Mouse (Mus musculus) layer of hippocampus, postnatal 25 days (tissue): Measurements from ENCODE around the gene Stfa3. TPM values are rescaled to one million over a fixed set of nuclear protein-coding genes. Genes with fewer than 3 reads are reported as not detected.

Experiments
- total RNA-seq, 2 experiments: library from RNA; stranded (reverse); gene quantifications; 2 replicates each; pipeline ENCODE4 v1.2.3; 2021

The Stfa3 gene
- total RNA-seq, 2 experiments from 2014 or later, result not detected

Other genes with a start within 250 kb of the Stfa3 start
- not detected for gene Gm5416, start 245.0 kb downstream of the Stfa3 start, total RNA-seq
- not detected for gene 2010005H15Rik, start 233.9 kb downstream of the Stfa3 start, total RNA-seq
- not detected for gene Stfa1, start 178.4 kb downstream of the Stfa3 start, total RNA-seq
- not detected for gene BC117090, start 121.1 kb downstream of the Stfa3 start, total RNA-seq
- gene BC100530, start 87.6 kb downstream of the Stfa3 start, total RNA-seq, result not detected
- gene Stfa2, start 46.9 kb downstream of the Stfa3 start, total RNA-seq, result not detected
- 1 to 10 TPM; 3.9 to 4.3 TPM for gene Casr, start 106.7 kb upstream of the Stfa3 start, total RNA-seq
- 1 to 10 TPM; 1.0 to 1.1 TPM for gene Cd86, start 210.7 kb upstream of the Stfa3 start, total RNA-seq
- gene Ildr1, start 238.6 kb upstream of the Stfa3 start, total RNA-seq, result under 1 TPM; 0.20 to 0.38 TPM